Mouse (Mus musculus) lung, postnatal 0 days (tissue): ENCODE data around the gene Galk1.

ENCODE experiments used
- CTCF ChIP-seq: IDR thresholded peaks from 2 replicates; pipeline ENCODE4 v1.5.1; 2016; ENCODE audit warnings: antibody characterized with exemption, mild to moderate bottlenecking
- EP300 ChIP-seq: IDR thresholded peaks from 2 replicates; pipeline ENCODE4 v1.6.1; 2016; ENCODE audit warnings: antibody characterized with exemption, mild to moderate bottlenecking, control low read depth

GRCm38 (mm10) chr11:115982472-115982871 lies 30.0 kb downstream of the Galk1 start:
- TF ChIP-seq CTCF (no peak), EP300 (no peak)
